Mouse (Mus musculus): ENCODE data around the gene Osbpl10.

GRCm38 (mm10) chr9:115278641-115279040 lies 300.3 kb downstream of the Osbpl10 start:
- no peak for TF ChIP-seq CTCF (IDR thresholded peaks at IDR 0.05; ENCODE audit: control insufficient read depth, insufficient read depth, insufficient read length)
- no peak for TF ChIP-seq MYOD1 (IDR thresholded peaks at IDR 0.05; ENCODE audit: control insufficient read depth, insufficient read length, low read depth)

Data from C2C12 (cell line).